Mouse (Mus musculus) c-Kit-positive CD71-negative TER-119-negative erythroid progenitor cells, embryonic 14.5 days (primary cell): Measurements from ENCODE around the gene Abhd12b.

Source experiments
- DNase-seq: peaks from one replicate; pipeline ENCODE4 v3.0.0-alpha.2; 2013; ENCODE audit warnings: low read depth

The Abhd12b gene

GRCm38 (mm10) chr12:70153842-70154241 is at the start of gene Abhd12b:
TSS of gene Abhd12b (plus strand) at chr12:70154142.
- DNase-seq, result no peak

GRCm38 (mm10) chr12:70104199-70104598 is 49.7 kb upstream of the Abhd12b start:
- no peak for DNase-seq

- no peak for DNase-seq
Observed at GRCm38 (mm10) chr12:70104776-70105420, 49.0 kb upstream of the Abhd12b start.

DNA sequence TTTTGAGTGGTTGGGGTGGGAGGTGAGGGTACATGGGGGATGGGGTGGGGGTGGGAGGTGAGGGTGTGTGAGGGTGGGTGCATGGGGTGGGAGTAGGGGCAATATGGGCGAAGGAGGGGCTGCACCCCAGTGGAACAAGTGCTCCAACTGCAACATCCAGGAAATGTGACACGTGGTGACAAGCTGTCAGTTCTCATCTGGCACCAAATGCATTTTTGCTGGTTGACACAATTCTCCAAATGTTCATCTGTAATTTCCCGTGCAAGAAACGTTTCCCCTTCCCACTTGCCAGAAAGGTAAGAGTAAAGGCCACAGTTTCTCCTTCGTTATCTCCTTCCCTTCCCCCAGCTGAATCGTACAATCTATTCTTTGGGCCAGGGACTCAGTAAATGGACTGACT is 48.1 kb upstream of the Abhd12b start:
- no peak for DNase-seq

DNA sequence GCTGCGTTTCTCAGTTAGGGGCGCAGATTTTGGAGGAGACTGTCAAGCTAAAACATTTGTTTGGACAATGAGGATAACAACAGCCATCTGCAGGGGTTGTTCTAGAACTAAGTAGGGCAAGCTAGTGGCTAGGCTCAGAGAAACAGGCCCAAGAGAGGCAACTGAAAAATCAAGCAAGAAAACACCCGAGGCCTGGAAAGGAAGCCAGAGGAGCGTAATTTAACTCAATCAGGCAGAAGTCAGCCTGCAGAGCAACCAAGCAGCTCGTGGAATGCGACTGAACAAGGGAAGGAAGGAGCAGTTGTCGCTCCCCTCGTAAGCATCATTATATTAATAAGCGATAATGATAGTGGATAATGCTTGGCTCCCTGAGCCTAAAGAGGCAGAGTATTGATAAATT is 47.4 kb upstream of the Abhd12b start:
- no peak for DNase-seq

GRCm38 (mm10) chr12:70108104-70108503 is 45.8 kb upstream of the Abhd12b start:
- DNase-seq, result no peak

DNA sequence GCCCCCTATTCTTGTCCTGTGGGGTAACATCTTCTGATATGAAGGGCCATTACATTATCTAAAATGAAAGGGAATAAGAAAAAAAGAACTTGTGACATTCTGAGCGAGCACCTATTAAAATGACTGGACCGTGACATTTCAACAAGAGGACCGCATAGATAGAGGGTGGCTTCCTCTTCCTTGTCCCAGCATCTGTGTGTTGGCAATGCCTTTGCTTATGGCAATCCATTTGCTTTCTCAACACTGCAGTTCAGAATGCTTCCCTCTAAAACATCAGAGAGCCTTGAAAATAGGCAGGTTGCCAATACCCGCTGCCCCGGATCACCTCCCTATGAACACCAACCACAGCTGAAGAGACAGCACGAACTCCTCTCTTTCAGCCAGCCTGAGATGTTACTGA is 44.0 kb upstream of the Abhd12b start:
- no peak for DNase-seq

- no peak for DNase-seq
Observed at GRCm38 (mm10) chr12:70110375-70111116, 43.4 kb upstream of the Abhd12b start.

GRCm38 (mm10) chr12:70111117-70111366 is 42.9 kb upstream of the Abhd12b start:
- DNase-seq, result no peak

DNA sequence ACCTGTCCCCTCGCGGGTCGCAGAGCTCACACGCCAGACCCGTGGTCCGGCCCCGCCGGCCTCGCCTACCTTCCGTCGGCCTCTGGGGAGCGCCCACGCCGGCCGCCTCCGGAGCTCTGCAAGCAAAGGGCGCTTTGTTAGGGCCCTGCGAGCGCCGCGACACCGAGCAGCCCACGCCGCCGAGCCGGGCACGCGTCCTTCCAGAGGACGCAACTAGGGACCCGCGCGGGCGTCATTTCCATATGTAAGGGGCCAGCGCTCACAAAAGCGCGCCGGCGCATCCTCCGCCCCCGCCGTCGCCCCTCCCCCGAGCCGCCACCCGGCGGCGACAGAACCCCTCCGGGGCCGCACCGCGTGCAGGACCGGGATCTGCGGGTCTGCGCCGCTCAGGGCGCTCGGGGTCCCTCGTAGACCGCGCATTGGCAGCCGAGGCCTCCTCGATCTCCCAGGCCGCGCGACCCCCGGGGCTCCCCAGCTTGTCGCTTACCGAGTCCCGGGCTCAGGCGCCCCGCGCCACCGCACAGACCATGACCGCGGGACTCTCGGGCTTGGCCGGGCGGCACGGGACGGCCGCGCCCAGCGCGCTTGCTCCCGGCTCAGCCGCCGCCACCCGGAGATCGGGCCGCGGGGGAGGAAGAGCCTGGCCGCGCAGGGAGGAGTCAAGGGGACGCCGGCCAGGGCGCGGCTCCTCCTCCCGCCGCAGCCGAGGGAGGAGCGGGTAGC is 42.4 kb upstream of the Abhd12b start:
- peak; percentile 53 for DNase-seq

DNA sequence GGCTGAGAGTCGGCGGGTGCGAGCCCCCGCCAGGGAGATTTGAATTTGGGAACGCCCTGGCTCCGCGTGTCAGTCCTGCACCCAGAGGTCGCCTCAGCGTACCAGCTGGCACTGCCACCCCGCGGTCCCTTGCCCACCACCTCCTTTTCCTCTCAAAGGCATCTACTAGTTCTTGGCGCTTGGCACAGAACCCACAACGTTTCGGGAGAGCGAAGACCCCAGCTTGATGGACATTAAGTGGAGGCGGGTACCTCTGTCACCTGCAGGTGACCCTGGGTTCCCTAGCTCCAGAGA is 41.9 kb upstream of the Abhd12b start:
- DNase-seq, result no peak

- no peak for DNase-seq
Observed at GRCm38 (mm10) chr12:70113351-70113750, 40.6 kb upstream of the Abhd12b start, which contains the start of gene Nin. TSS of gene Nin (minus strand) at chr12:70113717.

DNA sequence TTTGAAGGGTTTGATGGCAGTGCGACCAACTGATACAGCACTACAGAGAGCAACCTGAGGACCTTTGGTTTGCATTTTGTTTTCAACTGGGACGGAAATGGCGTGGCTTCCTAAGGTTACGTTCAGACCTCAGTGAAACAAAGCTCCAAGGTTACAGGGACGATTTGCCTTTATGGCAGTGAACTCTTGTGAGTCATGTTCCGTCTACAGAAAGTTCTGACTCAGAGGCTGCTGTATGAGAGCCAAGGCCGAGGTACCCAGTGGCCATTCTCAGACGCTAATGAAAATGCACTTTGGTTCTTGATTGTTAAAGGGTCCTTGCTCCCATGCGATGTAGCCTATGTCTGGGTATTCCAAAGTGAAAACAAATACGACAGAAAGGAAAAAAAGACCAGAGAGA is 36.8 kb upstream of the Abhd12b start:
- no peak for DNase-seq

GRCm38 (mm10) chr12:70118721-70119345 is 35.1 kb upstream of the Abhd12b start:
- DNase-seq, result no peak

DNA sequence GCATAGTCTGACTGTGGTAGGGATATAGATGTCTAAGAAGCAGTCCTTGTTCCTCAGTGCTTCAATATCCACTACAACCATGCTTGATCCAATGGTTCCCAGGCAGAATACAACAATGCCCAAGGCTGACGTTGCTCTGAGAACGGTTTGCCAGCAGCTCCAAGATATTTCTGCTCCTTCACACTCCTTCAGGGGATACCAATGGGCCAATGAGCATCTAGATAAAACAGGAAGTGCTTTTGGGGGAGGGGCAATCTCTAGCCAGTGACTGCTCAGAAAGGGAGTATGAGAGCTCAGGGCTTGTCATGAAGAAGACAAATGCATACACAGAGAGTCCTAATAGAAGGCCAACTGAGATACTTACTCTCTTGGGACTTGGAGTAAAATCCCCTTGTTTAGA is 34.4 kb upstream of the Abhd12b start:
- no peak for DNase-seq

DNA sequence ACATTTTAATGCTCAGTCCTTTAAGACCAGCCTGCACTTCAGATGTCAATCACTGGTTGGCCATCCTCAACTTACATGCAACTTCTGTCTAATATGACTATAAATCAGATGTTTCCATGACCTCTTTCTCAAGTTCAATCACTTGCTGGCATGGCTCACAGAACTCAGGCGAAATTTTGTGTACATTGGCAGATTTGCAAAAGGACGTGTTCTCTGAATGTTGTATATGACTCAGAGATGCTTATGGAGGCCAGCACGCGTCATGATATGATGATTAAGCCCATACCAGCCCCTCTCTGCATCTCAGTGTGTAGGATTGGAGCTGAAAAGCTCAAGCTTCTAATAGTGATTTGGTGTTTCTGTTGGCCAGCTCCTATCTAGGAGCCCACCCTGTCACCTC is 27.3 kb upstream of the Abhd12b start:
- DNase-seq, result no peak

DNA sequence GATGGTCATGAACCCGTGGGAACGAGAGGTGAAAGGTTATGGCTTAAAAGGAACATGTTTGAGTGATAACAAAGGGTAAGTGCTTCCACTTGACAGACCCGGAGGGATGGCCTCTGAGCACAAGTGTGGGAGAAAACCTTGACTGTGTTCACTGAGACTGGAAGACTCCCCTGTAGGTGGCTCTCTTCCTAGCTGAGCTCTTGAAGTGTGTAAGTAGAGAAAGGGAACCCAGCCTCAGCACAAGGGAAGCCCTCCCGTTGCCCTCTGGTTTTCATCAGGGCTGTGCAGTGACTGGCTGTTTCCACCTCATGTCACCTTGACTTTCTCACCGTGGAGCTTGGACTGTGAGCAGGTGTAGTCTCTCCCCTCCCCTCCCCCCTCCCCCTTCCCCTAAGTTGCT is 24.8 kb upstream of the Abhd12b start:
- DNase-seq, result no peak

DNA sequence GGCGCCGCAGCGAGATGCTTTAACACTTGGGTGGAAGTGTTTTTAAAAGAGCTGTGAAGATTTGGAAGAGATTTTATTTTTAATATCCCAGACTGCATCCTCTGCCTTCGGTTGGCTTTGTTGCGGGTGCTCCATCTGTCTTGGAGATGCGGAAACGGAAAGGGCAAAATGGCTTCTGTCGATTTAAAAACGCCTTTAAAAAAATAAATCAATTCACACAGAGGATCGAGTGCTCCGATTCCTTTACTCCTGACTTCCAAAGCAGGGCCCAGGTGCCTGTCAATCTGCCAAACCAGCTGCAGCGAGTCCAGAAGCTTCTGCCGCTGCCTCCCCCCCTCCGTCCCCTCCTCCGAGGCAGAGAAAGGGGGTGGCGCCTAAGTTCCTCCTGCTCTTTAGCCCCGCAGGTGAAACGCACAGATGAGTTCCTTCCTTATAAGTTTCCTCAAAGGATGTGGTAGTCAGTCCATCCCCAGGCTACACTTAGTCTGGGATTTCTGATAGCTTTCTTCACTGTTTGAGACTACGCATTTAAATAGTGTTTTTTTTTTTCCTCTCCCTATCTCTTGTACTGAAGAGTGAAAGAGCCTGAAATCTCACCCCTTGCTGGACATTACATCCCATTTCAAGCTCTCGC is 22.8 kb upstream of the Abhd12b start:
- no peak for DNase-seq

DNA sequence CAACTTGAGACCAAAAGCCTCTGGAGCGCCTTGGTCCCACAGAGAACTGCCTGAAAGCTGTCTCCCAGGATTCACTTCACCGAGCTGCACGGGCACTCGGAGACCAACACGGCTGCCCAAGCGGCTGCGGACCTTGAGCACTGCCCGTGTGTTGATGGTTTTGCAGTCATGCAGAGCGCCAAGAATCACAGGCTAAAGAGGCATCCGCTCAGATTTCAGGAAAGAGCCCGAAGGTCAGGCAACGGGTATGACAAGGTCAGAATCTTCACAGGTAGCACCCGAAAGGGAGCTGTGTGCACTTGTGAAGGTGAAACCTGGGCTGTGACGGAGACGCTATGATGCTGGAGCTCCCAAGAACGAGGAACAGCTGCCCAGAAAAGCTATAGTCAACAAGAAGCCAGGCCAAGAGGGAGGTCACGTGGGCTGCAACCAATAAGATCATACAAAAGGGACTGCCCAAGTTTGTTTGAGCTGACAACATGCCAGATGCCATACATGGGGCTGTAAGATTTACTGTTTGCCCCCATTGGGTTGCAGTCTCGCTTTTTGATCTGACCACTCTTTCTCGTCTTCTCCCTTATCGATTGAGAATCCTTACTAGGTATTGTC is 19.2 kb upstream of the Abhd12b start:
- no peak for DNase-seq

GRCm38 (mm10) chr12:70136185-70136756 is 17.7 kb upstream of the Abhd12b start:
- no peak for DNase-seq

- no peak for DNase-seq
Observed at GRCm38 (mm10) chr12:70137095-70137494, 16.8 kb upstream of the Abhd12b start.

GRCm38 (mm10) chr12:70137626-70138025 is 16.3 kb upstream of the Abhd12b start:
- DNase-seq, result no peak
